Mouse (Mus musculus): ENCODE measurements around the gene Khk. TPM values are rescaled to one million over a fixed set of nuclear protein-coding genes. Genes with fewer than 3 reads are reported as not detected.

Khk gene
- total and polyA plus RNA-seq, 2 experiments from 2014 or later: 11.8 to 16.2 TPM

DNA sequence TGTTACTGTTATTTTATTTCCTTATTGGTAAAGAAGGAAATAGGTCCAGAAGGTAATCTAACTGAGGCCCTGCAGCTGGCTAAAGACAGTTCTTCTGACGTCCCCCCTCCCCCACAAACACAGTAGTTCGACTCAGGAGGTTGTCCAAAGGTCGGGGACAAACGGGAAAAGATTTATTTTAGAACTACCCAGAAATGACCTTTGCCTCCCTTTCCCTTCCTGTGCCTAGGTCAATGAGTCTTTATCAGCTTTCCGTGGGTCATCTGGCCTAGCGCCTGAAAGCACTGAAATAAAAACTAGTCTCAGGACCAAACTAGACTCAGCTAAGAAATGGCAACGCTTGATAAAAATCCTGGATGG, 12.0 kb upstream of the Khk start:
- TF ChIP-seq CTCF (IDR thresholded peaks at IDR 0.05; ENCODE audit: low read depth): no peak
- TF ChIP-seq EP300 (IDR thresholded peaks at IDR 0.05; ENCODE audit: low read depth): no peak
- Histone ChIP-seq H3K4me3 (ENCODE audit: low read depth, low read length) (no peak overlapping the region), H3K27me3 (ENCODE audit: control insufficient read depth, insufficient read depth, low read length) (no peaks in the 10 kb centered on the region), H3K4me2 (ENCODE audit: low read depth, low read length) (no peak overlapping the region), H3K27ac (ENCODE audit: low read depth) (peak overlapping the region; percentile 92), H3K36me3 (replicated peaks; ENCODE audit: control insufficient read depth, insufficient read depth, low read length) (peaks cover 10% of the 10 kb centered on the region), H3K9me3 (replicated peaks; ENCODE audit: control insufficient read depth, low read length) (no peaks in the 10 kb centered on the region), H3K9ac (replicated peaks; ENCODE audit: low read depth, low read length) (no peak overlapping the region), H3K4me1 (ENCODE audit: control insufficient read depth, insufficient read depth) (peaks cover 36% of the 10 kb centered on the region)
- no peak for DNase-seq (ENCODE audit: low spot score)
- 23% methylated on average over 7 of the region's 7 CpGs for WGBS
- ATAC-seq (ENCODE audit: insufficient read depth, low read depth): no peak

DNA sequence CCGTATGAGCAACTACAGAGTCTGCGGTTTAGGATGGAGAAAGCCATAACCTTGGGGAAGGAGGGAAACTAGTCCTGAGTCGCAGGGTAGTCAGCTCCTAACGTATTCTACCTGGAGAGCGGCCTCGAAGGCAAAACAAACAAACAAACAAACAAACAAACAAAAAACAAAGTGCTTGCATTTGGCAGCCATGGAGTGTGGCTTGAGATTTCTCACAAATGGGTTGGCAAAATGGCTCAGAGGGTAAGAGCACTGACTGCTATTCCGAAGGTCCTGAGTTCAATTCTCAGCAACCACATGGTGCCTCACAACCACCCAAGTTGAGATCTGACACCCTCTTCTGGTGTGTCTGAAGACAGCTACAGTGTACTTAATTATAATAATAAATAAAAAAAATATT, 11.4 kb upstream of the Khk start:
- H3K9me3 ChIP-seq (replicated peaks; ENCODE audit: control insufficient read depth, low read length): no peaks in the 10 kb centered on the region
- H3K4me2 ChIP-seq (ENCODE audit: low read depth, low read length): no peak overlapping the region
- TF ChIP-seq CTCF (IDR thresholded peaks at IDR 0.05; ENCODE audit: low read depth) (no peak), EP300 (IDR thresholded peaks at IDR 0.05; ENCODE audit: low read depth) (no peak)
- no peak overlapping the region for H3K9ac ChIP-seq (replicated peaks; ENCODE audit: low read depth, low read length)
- DNase-seq (ENCODE audit: low spot score) (no peak), ATAC-seq (ENCODE audit: insufficient read depth, low read depth) (no peak)
- no peaks in the 10 kb centered on the region for H3K27me3 ChIP-seq (ENCODE audit: control insufficient read depth, insufficient read depth, low read length)
- peak overlapping the region; percentile 92 for H3K27ac ChIP-seq (ENCODE audit: low read depth)
- H3K36me3 ChIP-seq (replicated peaks; ENCODE audit: control insufficient read depth, insufficient read depth, low read length): peaks cover 4% of the 10 kb centered on the region; the same call in 1 of the 2 replicates
- 85% methylated on average over 7 of the region's 7 CpGs for WGBS
- H3K4me1 ChIP-seq (ENCODE audit: control insufficient read depth, insufficient read depth): peaks cover 37% of the 10 kb centered on the region
- H3K4me3 ChIP-seq (ENCODE audit: low read depth, low read length): no peak overlapping the region

GRCm38 (mm10) chr5:30910481-30910880, 10.8 kb upstream of the Khk start:
- ATAC-seq (ENCODE audit: insufficient read depth, low read depth): no peak
- H3K4me1 ChIP-seq (ENCODE audit: control insufficient read depth, insufficient read depth): peaks cover 43% of the 10 kb centered on the region
- TF ChIP-seq CTCF (IDR thresholded peaks at IDR 0.05; ENCODE audit: low read depth) (no peak), EP300 (IDR thresholded peaks at IDR 0.05; ENCODE audit: low read depth) (no peak)
- no peak overlapping the region for H3K27ac ChIP-seq (ENCODE audit: low read depth)
- no peaks in the 10 kb centered on the region for H3K27me3 ChIP-seq (ENCODE audit: control insufficient read depth, insufficient read depth, low read length)
- no peak for DNase-seq (ENCODE audit: low spot score)
- no peaks in the 10 kb centered on the region for H3K9me3 ChIP-seq (replicated peaks; ENCODE audit: control insufficient read depth, low read length)
- no peak overlapping the region for H3K4me2 ChIP-seq (ENCODE audit: low read depth, low read length)
- H3K9ac ChIP-seq (replicated peaks; ENCODE audit: low read depth, low read length): no peak overlapping the region
- no peak overlapping the region for H3K4me3 ChIP-seq (ENCODE audit: low read depth, low read length)
- H3K36me3 ChIP-seq (replicated peaks; ENCODE audit: control insufficient read depth, insufficient read depth, low read length): no peaks in the 10 kb centered on the region

DNA sequence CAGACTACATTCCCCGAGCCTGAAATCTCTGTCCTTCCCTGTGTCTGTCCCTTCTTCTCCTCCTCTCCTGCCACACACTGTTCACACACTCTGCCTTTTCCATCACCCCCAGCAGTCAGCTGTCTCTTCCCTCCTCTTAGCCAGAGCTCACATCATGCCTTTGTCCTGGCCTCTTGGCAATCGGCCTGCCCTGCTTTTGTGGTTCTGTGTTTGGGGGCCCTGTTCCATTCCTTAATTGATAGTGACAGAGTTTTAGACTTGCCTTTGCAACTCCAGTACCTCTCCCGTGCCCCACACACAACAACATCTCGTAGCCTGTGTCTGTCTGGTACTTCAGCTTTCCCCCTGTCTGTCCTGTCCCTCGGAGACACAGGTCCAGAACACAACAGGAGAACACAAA, 9.1 kb upstream of the Khk start:
- H3K36me3 ChIP-seq (replicated peaks; ENCODE audit: control insufficient read depth, insufficient read depth, low read length): peaks cover 1% of the 10 kb centered on the region; the same call in 1 of the 2 replicates
- TF ChIP-seq CTCF (IDR thresholded peaks at IDR 0.05; ENCODE audit: low read depth) (no peak), EP300 (IDR thresholded peaks at IDR 0.05; ENCODE audit: low read depth) (no peak)
- H3K9ac ChIP-seq (replicated peaks; ENCODE audit: low read depth, low read length): no peak overlapping the region
- peaks cover 49% of the 10 kb centered on the region for H3K4me1 ChIP-seq (ENCODE audit: control insufficient read depth, insufficient read depth)
- H3K4me3 ChIP-seq (ENCODE audit: low read depth, low read length): no peak overlapping the region
- no peak overlapping the region for H3K4me2 ChIP-seq (ENCODE audit: low read depth, low read length)
- peak overlapping the region; percentile 93 for H3K27ac ChIP-seq (ENCODE audit: low read depth)
- 33% methylated on average over 5 of the region's 5 CpGs for WGBS
- no peaks in the 10 kb centered on the region for H3K27me3 ChIP-seq (ENCODE audit: control insufficient read depth, insufficient read depth, low read length)
- ATAC-seq (ENCODE audit: insufficient read depth, low read depth) (no peak), DNase-seq (ENCODE audit: low spot score) (no peak)
- H3K9me3 ChIP-seq (replicated peaks; ENCODE audit: control insufficient read depth, low read length): no peaks in the 10 kb centered on the region

- 15% methylated on average over 13 of the region's 13 CpGs for WGBS
- H3K4me1 ChIP-seq (ENCODE audit: control insufficient read depth, insufficient read depth): peaks cover 47% of the 10 kb centered on the region
- DNase-seq (ENCODE audit: low spot score): peak; percentile 77
- peak within 1 kb of the TSS; percentile 67 for H3K4me2 ChIP-seq (ENCODE audit: low read depth, low read length)
- H3K27me3 ChIP-seq (ENCODE audit: control insufficient read depth, insufficient read depth, low read length): no peaks in the 10 kb centered on the region
- H3K9me3 ChIP-seq (replicated peaks; ENCODE audit: control insufficient read depth, low read length): no peaks in the 10 kb centered on the region
- TF ChIP-seq CTCF (IDR thresholded peaks at IDR 0.05; ENCODE audit: low read depth) (0 out of 2 replicates have a peak, but pooled peaks have one; percentile 1), EP300 (IDR thresholded peaks at IDR 0.05; ENCODE audit: low read depth) (peak; percentile 60; the same call in 1 of the 2 replicates)
- H3K27ac ChIP-seq (ENCODE audit: low read depth): peak within 1 kb of the TSS; percentile 93
- peak within 1 kb of the TSS; percentile 65 for H3K9ac ChIP-seq (replicated peaks; ENCODE audit: low read depth, low read length)
- peak within 1 kb of the TSS; percentile 53 for H3K4me3 ChIP-seq (ENCODE audit: low read depth, low read length)
- ATAC-seq (ENCODE audit: insufficient read depth, low read depth): peak; percentile 50
- peaks cover 11% of the 10 kb centered on the region; the same call in 1 of the 2 replicates for H3K36me3 ChIP-seq (replicated peaks; ENCODE audit: control insufficient read depth, insufficient read depth, low read length)
Observed at GRCm38 (mm10) chr5:30913060-30913841, 8.0 kb upstream of the Khk start, which contains the start of gene Emilin1. Gene Emilin1, plus strand, starts transcription at chr5:30913402.

Measured in heart, postnatal 0 days (tissue).